Mouse (Mus musculus) limb, embryonic 10.5 days (tissue): ENCODE data around the gene P3h4. TPM values are rescaled to one million over a fixed set of nuclear protein-coding genes. Genes with fewer than 3 reads are reported as not detected.

Source experiments
- DNase-seq: peaks from one replicate; pipeline ENCODE4 v3.0.0-alpha.2; 2017; ENCODE audit warnings: low spot score
- H3K27ac ChIP-seq: fragments of 300-500 bp; sonication (generic); 2 replicates; pipeline ENCODE4 v1.5.1; 2016; ENCODE audit warnings: mild to moderate bottlenecking
- H3K27me3 ChIP-seq: fragments of 300-500 bp; sonication (generic); 2 replicates; pipeline ENCODE4 v1.6.1; 2016; ENCODE audit warnings: low read depth, mild to moderate bottlenecking; ENCODE audit not compliant: poor library complexity, severe bottlenecking
- H3K36me3 ChIP-seq: fragments of 300-500 bp; sonication (generic); 2 replicates; pipeline ENCODE4 v1.6.1; 2016; ENCODE audit warnings: mild to moderate bottlenecking, moderate library complexity
- H3K4me1 ChIP-seq: fragments of 300-500 bp; sonication (generic); 2 replicates; pipeline ENCODE4 v1.6.1; 2016
- H3K4me3 ChIP-seq: fragments of 300-500 bp; sonication (generic); 2 replicates; pipeline ENCODE4 v1.5.1; 2016; ENCODE audit warnings: mild to moderate bottlenecking, moderate library complexity
- H3K9me3 ChIP-seq: fragments of 300-500 bp; sonication (generic); replicated peaks from 2 replicates; pipeline ENCODE4 v1.6.1; 2016; ENCODE audit warnings: mild to moderate bottlenecking
- WGBS: fragments of 180-500 bp; shearing (Covaris S2); methylation state at CpG from one replicate; pipeline ENCODE4 v1.1.7; 2016; 5-methylcytosine and 5-hydroxymethylcytosine counted together
- polyA plus RNA-seq: library from polyadenylated mRNA; unstranded; fragments of >200 nt; fragmentation: Nextera tagmentation; extraction: Ambion mirVana; gene quantifications from 2 replicates; pipeline ENCODE4 v1.2.1, GENCODE M21; 2016

The P3h4 gene
- polyA plus RNA-seq, 1 experiment from 2014 or later, result 45.3 TPM

GRCm38 (mm10) chr11:100395200-100395599 is 19.4 kb downstream of the P3h4 start:
- WGBS, result 31% methylated on average over 11 of the region's 11 CpGs
- peak overlapping the region; percentile 70 for H3K4me3 ChIP-seq
- H3K4me1 ChIP-seq, result peaks cover 43% of the 10 kb centered on the region
- H3K27me3 ChIP-seq, result peaks cover 26% of the 10 kb centered on the region
- no peak for DNase-seq
- no peaks in the 10 kb centered on the region for H3K36me3 ChIP-seq
- no peak overlapping the region for H3K27ac ChIP-seq
- no peaks in the 10 kb centered on the region for H3K9me3 ChIP-seq

DNA sequence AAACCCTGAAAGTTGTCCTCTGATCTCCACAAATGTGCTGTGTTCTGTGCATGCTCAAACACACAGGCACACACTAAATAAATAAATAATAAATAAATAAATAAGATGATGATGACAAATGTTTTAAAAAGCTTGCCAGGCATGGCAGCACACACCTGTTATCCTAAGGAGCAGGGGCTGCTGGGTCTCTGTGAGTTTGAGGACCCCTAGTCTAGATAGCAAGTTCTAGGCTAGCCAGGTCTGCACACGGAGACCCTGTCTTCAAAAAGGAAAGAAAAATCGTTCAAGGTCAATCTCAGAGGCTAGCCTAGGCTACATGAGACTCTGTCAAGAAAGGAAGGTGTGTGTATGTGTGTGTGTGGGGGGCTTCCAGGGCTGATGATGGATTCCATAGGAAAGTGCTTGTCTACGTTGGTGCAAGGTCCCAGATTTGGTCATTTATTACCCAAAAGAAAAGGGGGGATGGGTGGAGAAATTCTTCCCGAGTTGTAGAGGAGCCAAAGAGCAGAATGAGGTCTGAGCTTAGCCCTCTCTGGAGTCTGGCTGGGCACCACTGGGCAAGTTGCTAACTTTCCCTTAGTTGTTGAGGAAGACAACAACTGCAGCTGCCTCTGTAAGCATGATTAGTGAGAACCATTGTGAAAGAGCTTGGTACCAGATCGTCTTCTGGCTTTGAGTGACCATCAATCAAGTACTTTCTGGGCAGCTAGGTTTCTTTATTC is 20.1 kb downstream of the P3h4 start:
- 64% methylated on average over 5 of the region's 5 CpGs for WGBS
- Histone ChIP-seq H3K4me3 (peak overlapping the region; percentile 70; the same call in 1 of the 2 replicates), H3K9me3 (no peaks in the 10 kb centered on the region), H3K36me3 (no peaks in the 10 kb centered on the region), H3K4me1 (peaks cover 45% of the 10 kb centered on the region), H3K27ac (no peak overlapping the region), H3K27me3 (peaks cover 22% of the 10 kb centered on the region)
- no peak for DNase-seq

DNA sequence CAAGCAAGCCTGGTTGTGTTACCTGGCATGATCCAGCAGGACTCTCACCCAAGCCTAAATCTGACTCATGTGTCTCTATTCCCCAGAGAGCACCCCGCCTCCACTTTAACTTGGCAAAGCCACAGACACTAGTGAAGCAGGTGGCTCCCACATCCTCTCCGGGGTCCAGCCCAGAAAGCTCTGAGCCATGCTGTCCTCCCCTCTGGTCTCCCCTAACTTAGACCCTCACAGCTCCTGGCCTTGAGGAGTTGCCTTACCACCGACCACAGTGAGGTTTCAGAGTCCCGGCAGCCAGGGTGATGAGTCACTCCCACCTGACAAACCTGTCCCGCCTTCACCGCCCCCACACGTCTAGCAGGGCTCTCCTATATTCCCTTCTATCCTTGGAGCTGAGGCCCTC is 20.9 kb downstream of the P3h4 start:
- WGBS, result 68% methylated on average over 7 of the region's 7 CpGs
- H3K4me1 ChIP-seq, result peaks cover 47% of the 10 kb centered on the region
- DNase-seq, result no peak
- peaks cover 22% of the 10 kb centered on the region for H3K27me3 ChIP-seq
- H3K27ac ChIP-seq, result no peak overlapping the region
- no peaks in the 10 kb centered on the region for H3K36me3 ChIP-seq
- H3K9me3 ChIP-seq, result no peaks in the 10 kb centered on the region
- no peak overlapping the region for H3K4me3 ChIP-seq

- Histone ChIP-seq H3K9me3 (no peaks in the 10 kb centered on the region), H3K36me3 (no peaks in the 10 kb centered on the region), H3K4me3 (no peak overlapping the region), H3K4me1 (peaks cover 53% of the 10 kb centered on the region), H3K27ac (no peak overlapping the region), H3K27me3 (peaks cover 22% of the 10 kb centered on the region)
- 81% methylated on average over 5 of the region's 5 CpGs for WGBS
- no peak for DNase-seq
Observed at GRCm38 (mm10) chr11:100392958-100393357, 21.7 kb downstream of the P3h4 start.

GRCm38 (mm10) chr11:100391884-100392345 is 22.7 kb downstream of the P3h4 start:
- no peaks in the 10 kb centered on the region for H3K9me3 ChIP-seq
- DNase-seq, result no peak
- H3K36me3 ChIP-seq, result no peaks in the 10 kb centered on the region
- no peak overlapping the region for H3K27ac ChIP-seq
- H3K27me3 ChIP-seq, result peaks cover 20% of the 10 kb centered on the region
- WGBS, result 93% methylated on average over 7 of the region's 7 CpGs
- peaks cover 53% of the 10 kb centered on the region for H3K4me1 ChIP-seq
- H3K4me3 ChIP-seq, result no peak overlapping the region

DNA sequence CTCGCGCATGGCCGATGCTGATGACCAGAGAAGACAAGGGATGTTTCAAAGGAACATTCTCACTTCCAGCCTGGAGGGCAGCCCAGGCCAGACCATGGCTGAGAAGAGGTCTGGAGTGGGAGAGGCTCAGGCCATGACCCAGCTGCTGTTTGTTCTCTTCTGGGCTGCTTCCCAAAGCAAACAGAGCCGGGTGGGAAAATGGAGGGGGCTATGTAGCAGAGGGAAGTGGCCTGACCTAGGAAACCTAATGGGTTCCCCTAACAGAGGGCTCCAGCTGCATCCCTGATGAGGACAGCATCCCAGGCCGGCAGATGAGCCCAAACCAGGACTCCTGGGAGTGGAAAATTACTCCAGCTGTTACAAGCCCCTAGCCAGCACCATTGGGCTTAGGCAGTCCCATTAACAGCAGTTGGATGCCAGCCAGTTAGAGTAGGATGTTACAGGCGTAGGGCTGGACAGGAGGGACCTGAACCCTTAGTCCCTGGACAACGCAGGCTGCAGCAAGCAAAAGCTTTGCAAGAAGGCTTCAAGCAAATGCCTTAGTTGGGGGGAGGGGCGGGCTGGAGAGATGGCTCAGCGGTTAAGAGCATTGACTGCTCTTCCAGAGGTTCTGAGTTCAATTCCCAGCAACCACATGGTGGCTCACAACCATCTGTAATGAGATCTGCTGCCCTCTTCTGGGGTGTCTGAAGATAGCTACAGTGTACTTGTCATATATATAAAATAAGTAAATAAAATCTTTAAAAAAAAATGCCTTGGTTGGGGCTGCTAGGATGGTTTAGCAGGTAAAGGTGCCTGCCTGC is 23.4 kb downstream of the P3h4 start:
- no peak overlapping the region for H3K4me3 ChIP-seq
- H3K4me1 ChIP-seq, result peaks cover 52% of the 10 kb centered on the region
- no peak for DNase-seq
- WGBS, result 78% methylated on average over 9 of the region's 9 CpGs
- H3K27ac ChIP-seq, result peak overlapping the region; percentile 50; the same call in 1 of the 2 replicates
- H3K27me3 ChIP-seq, result peaks cover 14% of the 10 kb centered on the region
- H3K9me3 ChIP-seq, result no peaks in the 10 kb centered on the region
- H3K36me3 ChIP-seq, result 0 out of 2 replicates have a peak, but pooled peaks cover under 1% of the 10 kb centered on the region

- H3K27ac ChIP-seq, result peak overlapping the region; percentile 21; the same call in 1 of the 2 replicates
- no peaks in the 10 kb centered on the region for H3K9me3 ChIP-seq
- H3K36me3 ChIP-seq, result peaks cover 12% of the 10 kb centered on the region
- peaks cover 41% of the 10 kb centered on the region for H3K4me1 ChIP-seq
- 51% methylated on average over 8 of the region's 8 CpGs for WGBS
- no peak for DNase-seq
- no peak overlapping the region for H3K4me3 ChIP-seq
- H3K27me3 ChIP-seq, result peaks cover under 1% of the 10 kb centered on the region; the same call in 1 of the 2 replicates
Observed at GRCm38 (mm10) chr11:100389931-100390445, 24.6 kb downstream of the P3h4 start.

DNA sequence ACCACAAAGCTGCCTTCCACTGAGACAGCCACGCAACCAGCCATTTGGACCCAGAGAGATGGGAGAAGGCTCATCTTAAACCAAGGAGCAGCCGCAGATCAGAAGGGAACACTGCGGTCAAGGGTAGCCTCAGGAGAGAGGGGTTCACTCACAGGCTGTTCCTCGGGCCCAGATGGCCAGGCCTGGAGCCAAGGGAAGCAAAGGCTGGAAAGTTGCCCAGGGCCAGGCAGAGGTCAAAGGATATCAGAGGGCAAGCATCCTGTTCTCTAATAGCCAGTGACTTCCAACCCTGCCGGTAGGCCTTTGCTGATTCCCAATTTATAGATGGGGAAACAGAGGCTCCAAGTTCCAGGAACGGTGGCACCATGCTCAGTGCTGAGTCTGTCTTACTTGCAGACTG is 26.0 kb downstream of the P3h4 start:
- 76% methylated on average over 6 of the region's 6 CpGs for WGBS
- no peak for DNase-seq
- no peak overlapping the region for H3K4me3 ChIP-seq
- H3K36me3 ChIP-seq, result peaks cover 22% of the 10 kb centered on the region
- no peaks in the 10 kb centered on the region for H3K9me3 ChIP-seq
- no peaks in the 10 kb centered on the region for H3K27me3 ChIP-seq
- peaks cover 35% of the 10 kb centered on the region for H3K4me1 ChIP-seq
- peak overlapping the region; percentile 77 for H3K27ac ChIP-seq

DNA sequence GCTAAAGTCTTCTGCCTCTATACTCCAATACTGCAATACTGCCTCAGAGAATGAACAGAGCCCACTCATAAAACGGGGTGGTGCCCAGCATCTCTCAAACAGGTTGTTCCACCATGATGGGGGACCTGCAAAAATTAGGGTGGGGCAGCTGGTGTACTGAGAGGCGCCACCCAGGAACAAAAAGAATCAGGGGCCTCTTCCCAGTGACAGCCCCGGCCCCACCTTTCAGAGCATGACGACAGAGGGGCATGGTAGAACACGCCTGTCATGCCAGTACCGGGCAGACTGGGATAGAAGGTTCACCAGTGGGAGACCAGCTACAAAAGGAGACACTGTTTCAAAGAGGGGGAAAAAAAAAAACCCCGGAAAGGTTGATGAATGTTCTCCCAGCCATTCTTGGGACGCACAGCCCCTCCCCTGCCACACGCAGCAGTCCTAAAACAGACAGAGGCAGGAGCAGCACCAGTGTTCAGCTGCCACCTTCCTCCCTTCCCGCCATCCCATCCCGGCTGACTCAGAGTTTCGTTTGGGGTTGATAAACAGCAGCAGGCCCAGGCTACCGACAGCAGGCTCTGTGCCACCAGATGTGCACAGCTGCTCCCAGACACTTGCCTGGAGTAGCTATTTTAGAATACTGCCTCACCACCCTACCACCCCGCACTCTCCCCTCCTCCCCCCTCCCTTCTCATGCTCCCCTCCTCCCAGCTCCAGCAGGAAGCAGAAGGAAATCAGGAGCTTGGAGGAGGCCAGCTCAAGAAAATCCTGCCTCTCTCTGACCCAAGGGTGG is 26.9 kb downstream of the P3h4 start:
- Histone ChIP-seq H3K4me1 (peaks cover 35% of the 10 kb centered on the region), H3K9me3 (no peaks in the 10 kb centered on the region), H3K36me3 (peaks cover 30% of the 10 kb centered on the region), H3K27me3 (no peaks in the 10 kb centered on the region), H3K27ac (peak overlapping the region; percentile 77), H3K4me3 (no peak overlapping the region)
- WGBS, result 45% methylated on average over 14 of the region's 14 CpGs
- DNase-seq, result peak; percentile 57

DNA sequence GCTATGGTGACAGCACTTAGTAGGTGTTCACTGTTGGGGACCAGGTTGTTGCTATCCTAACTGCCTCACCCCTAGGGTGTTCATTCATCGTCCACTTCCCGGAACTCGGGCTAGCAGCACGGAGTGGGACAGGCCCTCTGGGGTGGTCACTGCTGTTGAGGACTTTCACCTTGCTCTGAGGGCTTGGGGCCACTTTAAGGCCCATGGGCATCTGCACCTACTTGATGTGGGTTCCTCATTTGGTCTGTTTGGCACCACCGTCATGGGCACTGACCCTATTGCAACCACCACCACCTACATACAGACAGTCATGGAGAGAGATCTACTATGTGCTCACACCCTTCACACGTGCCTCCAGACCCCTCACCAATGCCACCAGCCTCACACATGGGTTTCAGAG is 27.5 kb downstream of the P3h4 start:
- WGBS, result 89% methylated on average over 6 of the region's 6 CpGs
- Histone ChIP-seq H3K4me3 (no peak overlapping the region), H3K27me3 (no peaks in the 10 kb centered on the region), H3K4me1 (peaks cover 35% of the 10 kb centered on the region), H3K27ac (peak overlapping the region; percentile 77; the same call in 1 of the 2 replicates), H3K9me3 (no peaks in the 10 kb centered on the region), H3K36me3 (peaks cover 37% of the 10 kb centered on the region)
- no peak for DNase-seq

- no peak for DNase-seq
- Histone ChIP-seq H3K36me3 (peaks cover 42% of the 10 kb centered on the region), H3K4me1 (peaks cover 35% of the 10 kb centered on the region), H3K9me3 (no peaks in the 10 kb centered on the region), H3K27me3 (no peaks in the 10 kb centered on the region), H3K4me3 (no peak overlapping the region), H3K27ac (no peak overlapping the region)
- 45% methylated on average over 5 of the region's 5 CpGs for WGBS
Observed at GRCm38 (mm10) chr11:100386586-100386985, 28.1 kb downstream of the P3h4 start.

- Histone ChIP-seq H3K4me1 (peaks cover 32% of the 10 kb centered on the region), H3K27me3 (no peaks in the 10 kb centered on the region), H3K36me3 (peaks cover 55% of the 10 kb centered on the region), H3K4me3 (no peak overlapping the region), H3K9me3 (no peaks in the 10 kb centered on the region), H3K27ac (no peak overlapping the region)
- no peak for DNase-seq
- WGBS, result 87% methylated on average over 3 of the region's 3 CpGs
Observed at GRCm38 (mm10) chr11:100385016-100385415, 29.6 kb downstream of the P3h4 start.
